Mouse (Mus musculus): ENCODE data around the gene Tgm1.

The Tgm1 gene

GRCm38 (mm10) chr14:55722438-55722945 lies 8.8 kb upstream of the Tgm1 start:
- no peak for DNase-seq

DNA sequence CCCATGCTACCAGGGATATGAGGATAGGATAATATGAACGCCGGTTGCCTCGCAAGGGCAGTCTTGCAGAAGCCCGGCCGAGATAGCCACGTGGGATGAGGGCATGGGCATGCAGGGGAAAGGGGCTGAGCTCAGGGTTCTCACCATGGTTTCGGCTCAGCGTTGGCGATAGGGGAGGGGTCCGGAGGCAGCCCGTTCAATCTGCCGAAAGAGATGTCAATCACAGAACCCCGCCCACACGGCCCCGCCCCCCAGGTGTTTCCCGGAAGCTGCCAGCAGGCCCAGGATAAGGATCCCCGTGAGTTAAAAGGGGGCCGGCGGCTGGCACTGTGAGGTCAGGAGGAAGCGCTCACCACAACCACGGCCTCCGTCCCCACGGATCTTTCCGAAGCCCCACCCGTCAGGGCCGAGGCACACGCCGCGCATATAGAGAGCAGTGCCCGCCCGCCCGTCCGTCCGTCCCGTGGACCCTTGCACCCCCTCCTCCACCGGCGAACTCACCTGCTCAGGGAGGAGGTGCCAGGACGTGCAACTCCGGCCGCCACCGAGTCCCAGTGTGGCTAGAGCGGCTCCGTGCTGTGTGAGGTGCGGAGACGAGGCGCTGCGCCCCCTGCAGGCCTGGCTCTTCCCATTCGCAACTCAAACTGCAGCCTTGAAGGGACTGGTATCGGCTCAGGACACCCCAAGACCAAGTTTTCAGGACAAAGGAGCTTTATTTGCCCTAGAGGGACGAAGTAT lies 8.1 kb upstream of the Tgm1 start, which contains the start of gene Rabggta:
TSS of gene Rabggta (minus strand) at position 564 of the 738 bp plus-strand sequence.
- DNase-seq = peak; percentile 90

- DNase-seq = no peak
Observed at GRCm38 (mm10) chr14:55721076-55721475, 7.3 kb upstream of the Tgm1 start.

DNA sequence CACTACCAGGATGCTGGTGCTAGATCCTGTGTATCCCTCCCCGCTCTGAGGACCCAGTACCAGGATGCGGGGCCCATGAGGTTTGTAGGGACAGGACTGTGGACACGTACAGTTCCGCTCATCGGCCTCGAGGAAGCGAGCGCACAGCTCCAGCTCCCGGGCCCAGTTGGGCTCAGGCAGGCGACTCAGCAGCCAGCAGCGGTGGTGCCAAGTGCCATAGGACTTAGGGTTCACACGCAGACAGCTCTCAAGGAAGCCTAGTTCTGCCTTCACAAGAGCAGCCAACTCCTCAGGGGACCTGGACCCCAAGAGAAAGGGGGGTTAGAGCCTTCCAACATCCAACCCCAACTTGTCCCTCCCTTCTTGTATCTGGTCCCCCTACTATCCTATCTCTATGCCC lies 6.9 kb upstream of the Tgm1 start:
- no peak for DNase-seq

- DNase-seq = no peak
Observed at GRCm38 (mm10) chr14:55719737-55720136, 6.0 kb upstream of the Tgm1 start.

DNA sequence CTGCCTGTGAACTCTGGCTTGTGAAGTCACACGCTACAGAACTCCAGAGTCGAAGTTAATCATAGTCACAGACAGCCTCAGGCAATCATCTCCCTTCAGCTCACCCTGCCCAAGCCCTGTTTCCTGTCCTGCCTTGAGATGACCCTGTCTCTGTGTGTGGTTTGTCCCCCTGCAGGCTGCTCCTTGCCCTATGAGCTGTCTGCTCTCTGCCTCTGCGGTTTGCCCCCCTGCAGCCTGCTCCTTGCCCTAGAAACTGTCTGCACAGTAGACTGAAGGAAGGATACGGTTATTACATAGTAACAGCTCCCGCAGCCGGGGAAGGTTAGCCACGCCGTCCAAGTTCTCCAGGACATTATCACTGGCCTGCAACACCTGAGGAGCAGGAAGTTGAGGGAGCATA lies 3.2 kb upstream of the Tgm1 start:
- DNase-seq = no peak

DNA sequence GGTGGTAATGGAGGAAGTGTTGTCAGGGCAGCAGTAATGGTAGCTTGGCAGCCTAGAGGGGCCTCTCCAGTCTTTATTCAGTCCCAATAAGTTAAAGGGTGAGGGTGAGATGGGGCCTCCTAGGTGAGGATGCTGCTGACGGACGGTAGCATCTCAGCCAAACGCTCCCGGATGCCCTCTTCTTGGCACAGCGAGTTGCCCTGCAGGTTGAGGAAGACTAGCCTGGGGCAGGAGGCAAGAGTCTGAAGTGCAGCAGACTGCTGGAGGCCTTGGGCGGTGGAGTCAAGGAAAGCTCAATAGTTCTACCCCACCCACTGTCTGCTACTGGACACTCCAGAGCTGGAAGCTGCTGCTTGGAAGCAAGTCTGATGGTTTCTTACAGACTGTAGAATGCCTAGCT lies 2.5 kb upstream of the Tgm1 start:
- DNase-seq = no peak

DNA sequence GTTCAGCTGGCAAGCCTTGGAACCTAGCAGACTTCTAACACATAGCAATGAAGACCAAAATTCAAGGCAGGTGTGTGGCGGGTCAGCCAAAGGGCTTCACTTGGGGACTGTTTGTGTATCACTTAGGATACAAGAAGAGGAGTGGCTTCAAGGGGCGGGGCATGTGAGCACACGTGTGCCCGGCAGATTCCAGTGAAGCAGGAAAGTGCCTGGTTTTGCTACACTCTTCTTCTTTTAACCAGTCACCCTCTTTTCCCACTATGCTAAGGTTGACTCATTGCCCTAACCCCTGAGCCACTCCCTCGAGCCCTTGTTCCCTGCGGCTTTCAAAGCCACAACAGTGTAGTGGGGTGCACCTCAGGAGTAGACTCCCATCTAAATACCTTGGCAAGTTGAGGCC lies 1.2 kb upstream of the Tgm1 start:
- DNase-seq = no peak

DNA sequence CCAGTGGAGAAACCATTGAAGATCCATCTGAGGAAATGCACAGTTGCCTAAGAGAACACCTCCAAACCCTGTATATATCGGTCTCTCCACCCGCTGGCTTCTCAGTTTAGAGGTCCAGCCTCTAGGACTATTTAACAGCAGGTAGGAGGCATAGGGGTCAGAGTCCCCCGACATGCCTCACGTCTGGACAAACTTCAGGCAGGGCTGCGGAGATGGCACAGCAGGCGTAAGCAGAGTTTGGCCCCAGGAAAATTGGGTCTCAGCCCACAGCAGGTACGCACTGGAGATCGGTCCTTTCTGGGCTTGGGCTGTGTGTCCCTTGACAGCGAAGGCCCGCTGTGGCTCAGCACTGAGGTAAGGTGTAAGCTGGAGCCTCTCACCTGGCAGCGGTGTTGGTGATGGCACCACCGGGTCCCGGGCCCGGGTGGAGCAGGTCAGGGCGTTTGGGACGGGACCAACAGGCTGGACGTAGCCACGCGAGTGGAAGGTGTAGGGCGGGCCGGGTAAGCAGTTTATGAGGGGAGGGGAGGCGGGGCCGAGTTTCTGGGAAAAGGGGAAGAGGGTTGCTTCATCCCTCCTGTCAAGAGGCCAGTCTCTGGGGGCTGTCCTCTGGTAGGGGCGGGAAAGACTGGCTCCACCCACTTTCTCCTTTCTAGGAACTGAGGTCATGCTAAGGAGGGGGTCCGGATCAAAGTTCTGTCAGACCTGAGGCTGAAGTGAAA lies 558 bp downstream of the Tgm1 start:
- no peak for DNase-seq

DNA sequence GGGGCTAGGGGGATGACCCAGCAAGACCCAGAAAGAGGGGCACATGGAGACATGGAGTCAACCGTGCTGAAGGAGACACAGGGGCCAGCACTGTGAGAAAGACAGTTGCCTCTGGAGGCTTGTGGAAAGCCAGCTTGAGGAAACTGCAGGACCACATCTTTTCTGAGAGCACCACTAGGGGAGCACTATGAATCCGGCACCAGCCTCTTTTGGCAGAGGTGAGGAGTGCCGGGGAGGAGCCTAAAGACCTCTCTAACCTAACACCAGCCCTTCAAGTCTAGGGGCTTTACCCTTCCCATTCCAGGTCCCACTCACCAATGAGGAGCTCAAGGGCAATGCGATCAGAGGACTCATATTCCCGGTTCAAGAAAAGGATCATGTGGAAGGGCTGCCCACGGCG lies 1.9 kb downstream of the Tgm1 start:
- DNase-seq = no peak

GRCm38 (mm10) chr14:55709509-55709908 lies 4.2 kb downstream of the Tgm1 start:
- DNase-seq = no peak

DNA sequence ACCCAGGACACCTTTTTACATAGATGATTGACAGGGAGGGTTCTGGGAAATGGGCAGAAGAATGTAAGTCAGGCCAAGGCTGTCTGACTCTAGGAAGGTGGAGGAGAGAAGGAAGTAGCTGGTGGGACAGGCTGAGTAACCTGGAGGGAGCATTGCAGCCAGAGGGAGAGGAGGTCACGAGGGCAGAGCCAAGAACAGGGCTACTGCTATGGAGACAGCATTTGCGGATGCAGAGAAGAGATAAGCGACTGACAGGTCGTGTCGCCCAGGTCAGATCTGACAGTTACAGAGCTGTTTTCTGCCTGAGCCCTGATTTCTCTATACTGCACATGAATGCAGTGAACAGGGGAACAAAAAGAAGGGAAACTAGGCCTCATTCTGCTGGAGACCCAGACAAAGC lies 6.3 kb downstream of the Tgm1 start:
- no peak for DNase-seq

DNA sequence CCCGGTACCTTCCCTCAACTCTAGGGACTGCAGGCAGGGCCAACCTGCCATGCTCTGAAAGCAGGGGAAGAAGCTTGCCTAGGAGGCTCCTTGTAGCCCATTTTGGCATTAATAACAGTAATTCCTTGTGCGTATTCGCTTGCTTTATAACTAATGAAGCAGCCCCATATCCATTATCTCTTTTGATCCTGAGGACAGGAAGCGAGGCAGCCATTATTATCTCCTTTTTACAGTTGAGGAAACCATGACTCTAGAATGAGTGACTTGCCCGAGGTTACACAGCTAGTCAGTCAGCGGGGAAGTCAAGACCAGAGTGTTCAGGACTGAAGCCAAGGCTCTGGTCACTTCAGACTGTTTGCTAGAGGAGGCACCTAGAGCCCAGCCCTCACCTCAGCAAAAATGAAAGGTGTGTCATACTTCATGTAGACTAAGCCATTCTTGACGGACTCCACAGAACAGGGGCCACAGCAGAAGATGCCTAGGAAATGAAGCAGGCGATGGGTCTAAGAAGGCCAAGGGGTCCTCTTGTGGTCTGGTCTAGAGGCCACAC lies 7.6 kb downstream of the Tgm1 start:
- no peak for DNase-seq

- no peak for DNase-seq
Observed at GRCm38 (mm10) chr14:55702761-55703160, 11.0 kb downstream of the Tgm1 start.

- no peak for DNase-seq
Observed at GRCm38 (mm10) chr14:55701131-55701530, 12.6 kb downstream of the Tgm1 start.

GRCm38 (mm10) chr14:55697226-55697625 lies 16.5 kb downstream of the Tgm1 start:
- DNase-seq = no peak

DNA sequence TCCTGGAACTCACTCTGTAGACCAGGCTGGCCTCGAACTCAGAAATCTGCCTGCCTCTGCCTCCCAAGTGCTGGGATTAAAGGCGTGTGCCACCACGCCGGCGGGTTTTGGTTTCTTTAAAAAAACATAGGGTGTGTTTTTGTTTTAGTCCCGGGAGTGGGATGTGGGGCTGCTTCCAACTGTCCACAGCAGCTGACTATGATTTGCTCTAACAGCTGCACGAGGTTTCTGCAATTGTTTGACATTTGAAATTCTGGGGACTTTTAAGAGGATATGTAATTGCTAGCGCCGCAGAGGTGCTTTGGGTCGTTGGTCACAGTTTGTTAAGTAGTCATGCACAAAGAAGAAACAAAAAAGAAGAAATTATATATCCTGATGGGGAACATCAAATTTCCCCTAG lies 24.3 kb downstream of the Tgm1 start:
- DNase-seq = no peak

DNA sequence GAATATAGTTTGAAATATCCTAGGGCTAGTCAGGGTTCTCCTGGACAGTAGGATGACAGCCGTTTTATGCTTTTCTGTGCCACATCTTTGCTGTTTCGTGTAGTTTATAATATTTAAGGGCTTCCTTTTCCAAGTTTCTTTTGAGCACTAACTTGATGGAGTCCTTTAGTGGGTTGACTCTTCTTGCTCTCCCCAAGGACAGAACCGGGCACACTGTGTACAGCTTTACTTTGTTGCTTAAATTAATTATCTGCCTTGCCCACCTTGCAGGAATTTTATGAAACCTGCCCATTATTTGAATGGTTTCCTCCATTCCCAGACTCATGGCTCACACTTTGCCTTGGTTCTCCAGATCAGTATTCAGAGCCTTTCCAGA lies 31.6 kb downstream of the Tgm1 start:
- DNase-seq = no peak

- DNase-seq = peak; percentile 96
Observed at GRCm38 (mm10) chr14:55681160-55682117, 32.3 kb downstream of the Tgm1 start, which contains the start of gene Tinf2. TSS of gene Tinf2 (minus strand) at chr14:55681820.

DNA sequence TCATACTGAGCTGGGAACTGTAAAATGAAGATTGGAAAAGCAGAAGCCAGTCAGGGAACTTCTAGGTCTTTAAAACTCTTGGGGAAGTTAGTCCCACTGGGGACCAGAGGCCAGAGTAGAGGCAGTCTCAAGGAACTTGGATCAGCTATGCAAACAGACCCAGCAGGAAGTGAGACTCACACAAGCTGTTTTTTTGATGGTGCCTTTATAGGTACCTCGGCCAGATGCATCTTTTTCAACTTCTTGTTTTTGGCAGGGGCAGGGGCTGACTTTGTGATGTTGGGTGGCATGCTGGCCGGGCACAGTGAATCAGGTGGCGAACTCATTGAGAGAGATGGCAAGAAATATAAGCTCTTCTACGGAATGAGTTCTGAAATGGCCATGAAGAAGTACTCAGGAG lies 36.1 kb downstream of the Tgm1 start:
- no peak for DNase-seq

DNA sequence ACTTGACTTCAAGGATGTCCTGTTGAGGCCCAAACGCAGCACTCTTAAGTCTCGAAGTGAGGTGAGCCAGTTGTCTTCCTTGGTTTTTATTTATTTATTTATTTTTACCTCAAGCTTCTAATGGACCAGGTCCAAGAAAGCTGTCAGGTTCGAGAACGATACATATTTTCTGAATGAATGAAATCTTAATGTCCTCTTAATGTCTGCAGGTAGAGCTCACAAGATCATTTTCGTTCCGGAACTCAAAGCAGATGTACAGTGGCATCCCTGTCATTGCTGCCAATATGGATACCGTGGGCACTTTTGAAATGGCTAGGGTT lies 41.0 kb downstream of the Tgm1 start:
- DNase-seq = no peak

DNA sequence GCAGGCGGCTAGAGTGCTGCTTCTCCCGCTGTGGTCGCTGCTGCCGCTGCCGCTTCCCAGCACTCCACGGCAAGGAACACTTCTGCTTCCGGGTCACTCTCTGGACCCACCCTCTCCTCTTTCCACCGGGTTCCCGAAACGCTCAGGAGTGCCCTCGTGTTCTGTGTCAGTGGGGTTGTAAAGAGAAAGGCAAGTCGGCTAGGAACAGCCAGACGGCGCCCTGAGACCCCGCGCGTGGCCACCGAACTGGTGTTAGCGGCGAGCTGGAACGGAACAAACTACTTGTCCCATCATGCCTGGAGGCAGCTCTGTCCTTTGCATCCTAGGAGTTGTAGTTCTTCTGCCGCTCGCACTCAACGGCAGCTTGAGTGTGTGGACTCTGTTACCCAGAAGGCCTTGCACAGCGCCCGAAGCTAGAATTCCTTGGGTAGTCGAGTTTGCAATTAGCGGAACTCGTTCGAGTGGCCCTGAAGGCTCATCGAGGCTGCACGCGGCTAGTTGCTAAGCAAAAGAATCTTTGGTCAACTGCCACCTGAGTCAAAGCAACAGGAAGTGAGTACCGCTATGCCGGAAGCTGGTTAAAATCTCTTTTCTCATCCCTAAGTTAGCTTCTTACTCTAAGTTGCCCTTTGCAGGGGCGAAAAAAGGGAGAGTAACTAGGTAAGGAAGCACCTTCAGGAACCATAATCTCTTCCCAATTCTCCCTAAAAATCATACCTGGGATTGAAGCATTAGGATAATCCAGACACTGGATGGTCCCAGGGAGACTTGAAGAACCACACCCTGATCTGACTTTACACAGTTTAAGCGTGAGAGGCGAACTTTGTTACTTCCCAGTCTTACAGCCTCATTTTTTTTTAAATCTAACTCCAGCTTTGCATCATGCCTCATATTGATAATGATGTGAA lies 41.6 kb downstream of the Tgm1 start, which contains the start of the genes Gmpr2 and Nedd8:
TSS of gene Gmpr2 (plus strand) at position 109 of the 908 bp plus-strand sequence.
TSS of gene Nedd8 (minus strand) at position 292 of the 908 bp plus-strand sequence.
- DNase-seq = peak; percentile 93

Measured in right cerebral cortex, postnatal 25 days (tissue).